Mouse (Mus musculus) forelimb bud, embryonic 11.5 days (tissue): ENCODE results near the gene Jpt2.

Experiments used
- DNase-seq: peaks from one replicate; pipeline ENCODE4 v3.0.0-alpha.2; 2012; ENCODE audit warnings: low read depth, low spot score

The Jpt2 gene

GRCm38 (mm10) chr17:24913984-24914383, 46.5 kb downstream of the Jpt2 start:
- DNase-seq = no peak

GRCm38 (mm10) chr17:24907591-24907990, 52.9 kb downstream of the Jpt2 start:
- DNase-seq = no peak

- DNase-seq = no peak
These were observed 56.7 kb downstream of the Jpt2 start for GRCm38 (mm10) chr17:24903767-24904166.

- no peak for DNase-seq
These were observed 57.6 kb downstream of the Jpt2 start for GRCm38 (mm10) chr17:24902671-24903474.

GRCm38 (mm10) chr17:24902124-24902523, 58.4 kb downstream of the Jpt2 start:
- no peak for DNase-seq

- DNase-seq = no peak
These were observed 60.5 kb downstream of the Jpt2 start for GRCm38 (mm10) chr17:24900014-24900413.

- DNase-seq = no peak
These were observed 61.3 kb downstream of the Jpt2 start for GRCm38 (mm10) chr17:24899153-24899552.

DNA sequence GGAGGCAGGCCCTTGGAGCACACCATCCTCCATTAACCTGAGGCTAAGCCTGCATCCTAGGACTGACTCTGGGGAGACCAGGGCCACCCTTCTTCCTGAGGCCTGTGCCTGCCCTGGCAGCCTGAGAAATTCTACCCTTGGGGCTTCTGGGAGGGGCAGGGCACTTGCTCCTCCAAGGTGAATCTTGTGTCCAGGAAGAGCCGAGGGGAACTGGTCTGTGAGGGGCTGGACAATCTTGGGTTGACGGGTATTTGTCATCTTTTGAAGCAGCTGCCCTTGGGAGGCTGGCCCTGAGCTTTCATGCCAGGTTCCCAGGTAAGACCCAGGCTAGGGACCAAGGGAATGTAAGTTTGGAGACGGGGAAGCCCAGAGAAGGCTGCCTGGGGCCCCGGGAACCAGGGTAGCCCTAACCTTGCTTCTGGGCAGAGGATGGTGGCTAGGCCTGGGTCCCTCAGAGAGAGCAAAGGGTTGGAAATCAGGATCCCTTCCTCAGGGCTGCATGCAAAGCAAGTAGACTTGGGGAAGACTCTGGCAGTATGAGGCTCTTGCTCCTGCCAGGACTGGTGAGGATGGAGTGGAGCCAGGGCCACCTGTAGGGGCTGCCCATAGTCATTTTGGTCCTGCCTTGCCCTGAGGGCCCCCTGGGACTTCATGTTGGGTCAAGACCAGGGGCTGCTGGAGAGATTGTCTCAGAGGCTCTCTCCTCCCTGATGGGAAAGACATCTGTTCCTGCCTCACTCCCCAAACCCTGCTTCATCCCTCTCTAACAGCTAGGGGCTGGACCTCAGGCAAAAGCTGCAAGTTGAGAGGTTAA, 62.2 kb downstream of the Jpt2 start:
- no peak for DNase-seq

GRCm38 (mm10) chr17:24897600-24897999, 62.9 kb downstream of the Jpt2 start:
- DNase-seq = no peak

DNA sequence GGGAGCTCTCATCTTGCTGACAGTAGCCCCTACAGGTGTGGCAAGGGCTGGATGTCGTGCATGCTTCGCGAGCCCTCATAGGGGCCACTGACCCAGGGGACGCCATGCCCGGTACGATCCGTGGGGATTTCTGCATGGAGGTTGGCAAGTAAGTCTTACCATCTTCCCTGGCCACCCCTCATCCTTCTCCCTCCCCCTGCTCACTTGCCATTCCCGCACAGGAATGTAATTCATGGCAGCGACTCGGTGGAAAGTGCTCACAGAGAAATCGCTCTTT, 63.6 kb downstream of the Jpt2 start:
- DNase-seq = no peak

- DNase-seq = peak; percentile 61
These were observed 64.1 kb downstream of the Jpt2 start, which contains the start of gene Nme3 for GRCm38 (mm10) chr17:24896241-24896992. TSS of gene Nme3 (plus strand) at chr17:24896500.

DNA sequence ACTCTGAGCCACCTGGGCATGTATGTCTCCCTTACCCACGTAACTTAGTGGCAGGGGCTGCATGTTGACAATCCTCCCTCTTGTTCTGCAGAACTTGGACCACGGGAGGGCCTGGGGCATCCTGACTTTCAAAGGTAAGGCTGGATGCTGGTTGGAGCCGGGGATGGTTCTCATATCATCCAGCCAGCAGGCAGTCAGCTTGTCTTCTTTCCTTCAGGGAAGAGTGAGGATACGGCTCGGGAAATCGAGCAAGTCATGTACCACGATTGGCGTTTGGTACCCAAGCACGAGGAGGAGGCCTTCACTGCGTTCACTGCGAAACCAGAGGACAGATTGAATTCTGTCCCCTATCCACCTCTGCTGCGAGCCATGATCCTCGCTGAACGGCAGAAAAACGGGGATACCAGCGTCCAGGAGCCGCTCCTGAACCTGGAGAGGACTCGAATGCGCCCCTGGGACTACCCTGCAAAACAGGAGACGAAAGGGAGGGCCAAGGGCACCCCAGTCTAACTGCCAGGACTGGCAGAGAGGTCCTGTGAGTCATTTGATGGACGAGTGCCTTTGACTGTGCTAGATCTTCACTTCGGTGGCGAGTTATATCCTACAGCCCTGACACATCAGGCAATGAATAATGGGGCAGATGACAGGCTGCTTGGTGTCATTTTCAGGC, 64.8 kb downstream of the Jpt2 start:
- DNase-seq = no peak

DNA sequence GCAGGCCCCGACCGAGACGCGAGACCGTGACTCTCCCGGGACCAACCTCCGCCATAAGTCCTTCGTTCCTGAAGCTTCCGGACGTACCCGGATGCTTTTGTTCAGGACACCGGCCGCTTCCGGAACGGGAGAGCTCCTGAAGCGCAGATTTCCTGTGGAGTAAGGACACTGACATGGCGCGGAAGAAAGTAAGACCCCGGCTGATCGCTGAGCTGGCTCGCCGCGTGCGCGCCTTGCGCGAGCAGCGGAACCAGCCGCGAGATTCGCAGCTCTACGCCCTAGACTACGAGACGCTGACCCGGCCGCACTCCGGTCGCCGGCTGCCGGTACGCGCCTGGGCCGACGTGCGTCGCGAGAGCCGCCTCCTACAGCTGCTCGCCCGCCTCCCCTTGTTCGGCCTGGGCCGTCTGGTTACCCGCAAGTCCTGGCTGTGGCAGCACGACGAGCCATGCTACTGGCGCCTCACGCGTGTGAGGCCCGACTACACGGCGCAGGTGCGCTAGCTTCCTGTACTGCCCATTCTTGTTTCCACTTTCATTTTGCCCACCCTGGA, 65.4 kb downstream of the Jpt2 start, which contains the start of the genes Eme2 and Mrps34:
Gene Eme2, minus strand, starts transcription at position 93 of the 553 bp plus-strand sequence.
Gene Mrps34, plus strand, starts transcription at position 122 of the 553 bp plus-strand sequence.
- peak; percentile 87 for DNase-seq

DNA sequence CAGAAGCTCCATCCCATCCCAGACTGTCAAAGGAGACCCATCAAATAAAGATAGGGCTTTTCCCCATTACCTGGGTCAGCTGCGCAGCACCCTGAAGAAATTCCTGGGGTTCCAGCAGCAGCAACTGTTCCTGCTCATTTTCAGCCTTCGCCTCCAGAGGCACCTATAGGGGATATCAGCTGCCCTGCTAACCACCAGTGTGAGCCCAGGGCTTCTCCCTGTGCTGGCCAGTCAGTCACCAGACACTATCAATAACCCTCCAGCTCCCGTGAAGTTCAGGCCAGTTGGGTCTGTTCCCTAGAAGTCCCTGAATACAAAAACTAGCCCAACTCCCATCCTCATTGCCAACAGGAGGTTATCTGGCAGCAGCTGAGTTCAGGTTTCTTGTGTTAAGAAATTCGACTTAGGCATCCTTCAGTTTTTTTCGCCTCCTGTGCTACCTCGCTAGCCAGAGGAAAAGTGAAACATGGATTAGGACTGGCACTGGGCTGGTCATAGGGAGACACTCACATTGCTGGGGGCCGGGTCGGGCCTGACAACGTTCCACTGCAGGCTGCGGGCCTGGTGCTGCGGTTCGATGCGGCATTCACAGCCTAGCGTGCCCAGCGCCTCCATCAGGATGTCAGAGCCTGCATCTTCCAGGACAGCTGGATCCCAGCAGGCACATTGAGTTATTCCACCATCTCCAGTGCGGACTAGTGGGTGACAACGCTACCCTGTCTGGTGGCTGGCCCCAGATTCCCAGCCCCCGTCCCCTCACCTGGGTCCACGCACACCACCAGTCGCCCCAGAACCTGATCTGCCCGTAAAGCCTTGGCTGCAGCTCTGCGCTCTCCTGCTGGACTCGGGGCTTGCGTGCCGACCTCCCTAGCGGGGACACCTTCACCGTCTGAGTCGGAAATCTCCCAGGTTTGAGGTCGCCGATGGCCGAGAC, 66.2 kb downstream of the Jpt2 start:
- no peak for DNase-seq

DNA sequence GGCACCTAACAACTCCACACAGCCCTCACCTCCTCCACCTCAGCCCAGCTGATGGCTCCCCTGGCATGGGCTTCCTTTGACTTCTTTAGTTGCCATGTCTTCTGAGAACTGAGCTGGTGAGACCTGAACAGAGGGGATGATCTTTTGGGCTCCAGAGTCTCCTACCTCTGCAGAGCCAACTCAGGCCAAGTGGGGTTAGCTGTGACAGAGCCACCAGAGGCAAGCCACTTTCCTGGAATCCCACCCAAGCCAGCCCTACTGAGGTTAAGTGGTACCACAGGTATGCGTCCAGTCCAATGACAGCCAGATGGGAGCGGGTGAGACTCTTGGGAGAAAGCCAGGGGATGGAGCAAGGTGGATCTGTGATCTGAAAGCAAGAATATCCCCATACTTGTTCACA, 67.2 kb downstream of the Jpt2 start:
- DNase-seq = no peak

DNA sequence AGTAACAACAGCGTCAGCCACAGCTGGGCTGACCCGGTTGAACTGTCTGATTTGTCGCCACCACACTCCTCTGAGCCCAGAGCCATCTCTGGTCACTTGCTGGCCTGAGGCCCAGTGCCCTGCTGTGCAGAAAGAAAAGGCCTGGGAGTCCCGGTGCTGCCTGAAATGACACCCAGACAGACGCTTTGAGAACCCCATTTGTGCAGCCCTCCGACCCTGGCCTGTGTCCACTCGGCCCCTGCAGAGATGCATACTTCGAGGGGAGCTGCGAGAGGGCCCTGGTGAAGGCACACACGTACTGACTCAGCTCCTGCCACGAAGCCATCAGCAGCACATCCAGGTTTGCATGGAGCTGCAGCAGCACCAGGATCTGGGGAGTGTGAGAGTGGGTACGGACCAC, 67.7 kb downstream of the Jpt2 start:
- DNase-seq = no peak

DNA sequence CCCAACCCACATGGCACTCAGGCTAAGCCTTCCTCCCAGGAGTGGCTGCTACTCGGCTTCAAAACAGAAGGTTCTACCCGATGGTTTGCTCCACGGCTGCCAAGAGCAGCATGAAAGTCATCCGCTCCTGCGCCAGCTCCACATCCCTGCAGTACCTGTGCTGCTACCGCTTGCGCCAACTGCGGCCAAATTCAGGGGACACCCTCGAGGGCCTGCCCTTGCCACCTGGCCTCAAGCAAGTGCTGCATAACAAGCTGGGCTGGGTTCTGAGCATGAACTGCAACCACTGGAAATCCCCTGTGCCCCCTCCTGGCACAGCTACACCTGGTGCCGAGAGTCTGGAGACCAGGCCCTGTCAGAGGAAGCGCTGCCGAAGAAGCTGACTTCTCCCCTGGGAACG, 69.2 kb downstream of the Jpt2 start:
- DNase-seq = no peak

DNA sequence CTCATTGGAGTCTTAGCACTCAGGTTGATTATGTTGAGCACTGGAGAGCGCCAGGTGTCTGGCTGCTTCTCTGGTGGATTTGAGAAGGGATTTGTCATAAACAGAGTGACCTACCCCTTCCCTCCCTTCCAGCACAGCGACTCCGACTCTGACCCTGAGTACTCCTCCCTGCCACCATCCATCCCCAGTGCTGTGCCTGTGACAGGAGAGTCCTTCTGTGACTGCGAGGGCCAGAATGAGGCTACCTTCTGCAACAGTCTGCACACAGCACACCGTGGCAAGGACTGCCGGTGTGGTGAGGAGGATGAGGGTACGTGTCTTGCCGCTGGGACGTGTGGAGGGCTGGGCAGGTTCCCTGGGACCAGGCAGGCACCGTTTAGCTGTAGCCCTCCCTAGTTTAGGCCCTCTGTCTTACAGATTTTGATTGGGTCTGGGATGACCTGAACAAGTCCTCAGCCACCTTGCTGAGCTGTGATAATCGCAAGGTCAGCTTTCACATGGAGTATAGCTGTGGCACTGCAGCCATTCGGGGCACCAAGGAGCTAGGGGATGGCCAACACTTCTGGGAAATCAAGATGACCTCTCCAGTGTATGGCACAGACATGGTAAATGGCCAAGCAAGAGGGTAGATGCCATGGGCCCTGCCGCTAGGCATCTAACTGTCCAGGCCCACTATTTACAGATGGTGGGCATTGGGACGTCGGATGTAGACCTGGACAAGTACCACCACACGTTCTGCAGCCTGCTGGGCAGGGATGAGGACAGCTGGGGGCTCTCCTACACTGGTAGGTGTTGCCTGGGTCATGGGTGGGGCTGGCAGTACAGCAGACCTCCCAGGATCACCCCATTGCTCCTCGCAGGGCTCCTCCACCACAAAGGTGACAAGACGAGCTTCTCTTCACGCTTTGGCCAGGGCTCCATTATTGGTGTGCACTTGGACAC, 70.1 kb downstream of the Jpt2 start:
- no peak for DNase-seq

DNA sequence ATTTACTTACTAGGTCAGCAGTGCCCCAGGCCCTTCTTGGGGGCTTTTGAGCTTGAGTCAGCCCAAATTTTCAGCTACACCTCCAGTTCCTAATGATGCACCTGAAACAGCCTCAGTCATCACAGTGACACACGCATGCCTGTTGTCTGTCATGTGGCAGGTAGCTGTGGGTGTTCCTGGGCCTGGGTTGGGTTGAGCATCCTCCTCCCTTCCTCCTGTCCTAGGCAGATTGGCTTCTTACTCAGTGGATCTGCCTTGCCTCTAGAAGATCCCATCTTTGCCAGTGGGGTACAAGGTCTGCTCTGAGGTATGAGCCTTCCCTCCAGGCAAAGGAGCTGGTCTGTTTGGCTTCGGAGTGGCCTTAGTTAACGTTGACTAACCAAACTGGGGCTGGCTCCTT, 71.6 kb downstream of the Jpt2 start:
- no peak for DNase-seq
